Mouse (Mus musculus) lung, adult 2 months (tissue): ENCODE measurements around the gene Krt4.

Experiments
- CTCF ChIP-seq: fragments of 200-500 bp; IDR thresholded peaks from 2 replicates; pipeline ENCODE4 v1.5.1; 2011; ENCODE audit warnings: mild to moderate bottlenecking, low read length, control low read depth; ENCODE audit not compliant: insufficient read depth
- POLR2A ChIP-seq: fragments of 200-500 bp; IDR thresholded peaks from 2 replicates; pipeline ENCODE4 v1.6.1; 2011; ENCODE audit warnings: low read depth, mild to moderate bottlenecking, control low read depth, low read length, borderline replicate concordance; ENCODE audit errors: extremely low read depth

DNA sequence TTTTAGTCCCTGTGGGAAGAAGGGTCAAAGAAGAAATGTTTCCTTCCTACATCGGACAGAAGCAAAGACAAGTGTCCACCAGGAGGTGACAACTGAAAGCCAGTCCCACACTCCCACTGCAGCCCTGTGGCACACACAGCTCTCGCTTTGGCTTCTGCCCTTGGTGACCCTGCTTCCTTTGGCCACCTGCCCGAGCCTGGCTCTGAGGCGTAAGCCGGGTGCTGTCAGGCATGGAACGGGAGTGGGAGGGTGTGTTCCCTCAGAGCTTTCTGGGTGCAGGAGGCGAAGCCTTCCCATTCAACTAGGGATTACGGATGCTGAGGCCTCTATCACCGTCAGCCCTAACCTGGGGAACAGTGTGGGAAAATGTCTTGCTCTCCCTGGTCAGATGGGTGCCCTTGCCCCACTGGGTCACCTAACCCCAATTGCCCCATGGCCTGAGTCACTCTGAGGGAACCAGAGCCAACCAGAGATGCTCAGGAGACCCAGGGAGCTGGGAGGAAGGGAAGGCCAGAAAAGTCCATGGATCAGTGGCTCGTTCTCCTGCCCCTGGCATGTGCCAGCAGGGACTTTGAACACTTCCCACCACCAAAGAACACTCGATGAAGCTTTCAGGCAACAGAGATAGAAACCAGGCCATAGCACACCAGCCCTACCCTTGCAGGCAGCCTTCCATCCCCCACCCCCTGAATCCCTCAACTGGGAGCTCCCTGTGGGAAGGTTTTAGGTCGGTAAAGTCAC is 3.0 kb upstream of the Krt4 start:
- no peak for TF ChIP-seq CTCF
- no peak for TF ChIP-seq POLR2A
